Mouse (Mus musculus): ENCODE measurements at regions not wholly inside any gene's neighbourhood (a gene's known extent, or its start where the extent isn't known, plus 50 kb on each side); places are given as distances from the start of the nearest gene placed in this dataset.

DNA sequence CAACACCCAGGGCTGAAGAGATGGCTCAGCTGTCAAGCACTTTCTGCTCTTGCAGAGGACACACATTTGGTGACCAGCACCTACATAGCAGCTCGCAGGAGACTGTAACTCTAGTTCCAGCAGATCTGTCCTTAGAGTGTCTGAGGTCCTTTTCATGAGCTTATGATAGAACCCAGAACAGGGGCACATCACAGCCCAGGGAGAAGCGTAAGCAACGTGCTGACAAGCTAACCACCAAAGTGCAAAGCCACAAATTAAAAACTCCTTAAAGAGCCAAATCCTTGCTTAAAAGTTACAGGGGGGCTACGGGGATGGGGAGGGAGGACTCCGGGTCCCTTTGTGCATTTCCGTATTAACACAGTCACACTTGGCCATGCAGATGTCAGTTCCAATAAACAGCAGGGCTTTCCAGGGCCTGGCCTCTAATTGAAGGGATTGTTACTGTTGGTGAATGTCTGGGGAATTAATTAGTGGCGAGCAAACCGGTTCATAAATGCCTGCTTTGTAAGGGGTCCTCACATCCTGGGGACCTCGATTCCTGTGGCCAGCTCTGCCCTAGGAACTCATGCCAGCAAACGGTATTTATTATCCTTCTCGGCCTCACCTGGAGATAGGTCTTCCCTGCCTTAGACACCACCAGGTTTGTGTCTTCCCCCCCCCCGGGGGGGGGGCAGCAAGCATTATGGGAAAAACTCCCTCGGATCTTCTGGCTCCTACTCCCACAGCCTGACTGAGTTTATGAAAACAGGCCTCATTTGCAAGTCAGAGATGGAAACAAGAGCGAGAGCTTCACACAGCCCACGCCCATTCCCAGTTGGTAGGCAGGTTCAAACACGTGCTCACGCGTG, 447.5 kb downstream of the Cd83 start:
- no peak for TF ChIP-seq GATA1 (IDR thresholded peaks at IDR 0.05; ENCODE audit: low read length)
- TF ChIP-seq TAL1 (IDR thresholded peaks at IDR 0.05; ENCODE audit: low read length), result no peak

Measured in erythroblast, embryonic 14.5 days (primary cell).